Mouse (Mus musculus) erythroid progenitor cell, adult 5-6 weeks (primary cell): Measurements from ENCODE around the gene Enpp4. TPM values are rescaled to one million over a fixed set of nuclear protein-coding genes. Genes with fewer than 3 reads are reported as not detected.
A peak's percentile ranks its signal among the peaks of the same experiment; 100 is the strongest.

Experiments
- ATAC-seq: replicated peaks from 2 replicates; pipeline ENCODE4 v1.8.0; 2016; ENCODE audit warnings: moderate number of reproducible peaks, mild to moderate bottlenecking, moderate TSS enrichment, inconsistent platforms; ENCODE audit not compliant: poor library complexity, low FRiP score, severe bottlenecking
- total RNA-seq, 2 experiments: library from RNA; stranded (forward) in 1 of 2; stranded (reverse) in 1 of 2; fragments of 150-400 nt in 1 of 2; fragments of 186-747, 209-891 nt in 1 of 2; gene quantifications; 2 replicates each; pipeline versions ENCODE4 v1.2.3 to v1.2.4; 2015 to 2017; ENCODE audit warnings: low replicate concordance in 2 of 2

Enpp4 gene
- total RNA-seq (2015; ENCODE audit: low replicate concordance) (13.3 and 15.5 TPM in 2 replicates), total RNA-seq (2017; ENCODE audit: low replicate concordance) (10.1 and 11.7 TPM in 2 replicates)

DNA sequence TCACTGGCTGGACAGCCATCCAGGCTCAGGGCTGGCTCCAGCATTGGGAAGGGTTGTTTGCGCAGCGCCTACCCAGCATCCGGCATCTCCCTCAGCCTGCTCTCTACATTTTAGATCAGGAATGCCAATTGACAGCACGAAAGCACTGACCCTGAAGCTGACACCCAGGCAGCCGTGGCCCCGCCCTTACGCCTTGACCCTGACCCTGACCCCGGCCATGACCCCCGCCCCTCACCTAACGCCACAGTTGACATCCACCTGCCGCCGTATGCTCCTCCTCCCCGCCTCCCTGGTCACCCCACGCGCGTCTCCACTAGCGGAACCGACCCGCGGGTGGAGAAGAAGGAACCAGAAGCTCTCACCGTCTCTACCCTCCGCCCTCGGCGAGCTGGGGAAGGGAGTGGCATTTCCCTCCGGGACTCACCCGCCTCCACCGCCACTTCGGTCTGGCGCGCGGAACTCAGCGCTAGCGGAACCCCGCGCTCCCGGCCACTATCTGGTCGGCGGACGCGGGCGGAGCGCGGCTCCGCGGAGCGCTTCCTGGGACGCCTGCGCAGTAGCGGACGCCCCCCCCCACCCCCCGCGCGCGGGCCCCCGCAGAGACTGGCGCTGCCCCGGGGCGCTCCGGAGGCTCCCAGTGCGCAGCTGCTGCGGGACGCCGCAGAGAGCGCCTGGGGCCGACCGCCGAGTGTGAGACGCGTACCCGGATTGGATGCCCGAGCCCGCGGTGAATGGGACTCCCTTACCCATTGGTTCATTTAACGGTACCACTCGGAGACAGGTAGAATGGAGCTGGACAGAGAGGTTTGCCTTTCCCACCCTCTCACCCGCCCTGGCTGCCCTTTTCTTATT, at the start of gene Enpp4:
TSS of gene Enpp4 (minus strand) at position 523 of the 852 bp plus-strand sequence.
- ATAC-seq, result peak; percentile 94

- no peak for ATAC-seq
Observed at GRCm38 (mm10) chr17:44155204-44155603, 49.6 kb upstream of the Enpp4 start.

- no peak for ATAC-seq
Observed at GRCm38 (mm10) chr17:44153871-44154270, 48.3 kb upstream of the Enpp4 start.

- no peak for ATAC-seq
Observed at GRCm38 (mm10) chr17:44151889-44152288, 46.3 kb upstream of the Enpp4 start.

DNA sequence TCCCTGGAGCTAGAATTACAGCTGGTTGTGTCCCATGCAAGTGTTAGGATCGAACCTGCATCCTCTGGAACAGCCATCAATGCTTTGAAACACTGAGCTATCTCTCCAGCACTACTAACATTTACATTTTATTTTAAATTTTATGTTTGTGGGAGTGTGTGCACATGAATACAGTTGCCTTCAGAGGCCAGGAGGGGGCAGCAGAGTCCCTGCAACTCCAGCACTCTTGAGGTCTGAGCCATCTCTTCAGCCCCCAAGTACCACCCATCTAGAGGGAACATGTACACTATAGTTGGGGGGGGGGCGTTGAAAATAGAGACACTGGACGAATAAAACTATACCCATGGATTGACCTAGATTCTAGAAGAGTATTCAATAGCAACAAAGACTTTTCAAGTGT, 45.5 kb upstream of the Enpp4 start:
- 0 out of 2 replicates have a peak, but pooled peaks have one; percentile 39 for ATAC-seq

- ATAC-seq, result no peak
Observed at GRCm38 (mm10) chr17:44148109-44148846, 42.7 kb upstream of the Enpp4 start.

DNA sequence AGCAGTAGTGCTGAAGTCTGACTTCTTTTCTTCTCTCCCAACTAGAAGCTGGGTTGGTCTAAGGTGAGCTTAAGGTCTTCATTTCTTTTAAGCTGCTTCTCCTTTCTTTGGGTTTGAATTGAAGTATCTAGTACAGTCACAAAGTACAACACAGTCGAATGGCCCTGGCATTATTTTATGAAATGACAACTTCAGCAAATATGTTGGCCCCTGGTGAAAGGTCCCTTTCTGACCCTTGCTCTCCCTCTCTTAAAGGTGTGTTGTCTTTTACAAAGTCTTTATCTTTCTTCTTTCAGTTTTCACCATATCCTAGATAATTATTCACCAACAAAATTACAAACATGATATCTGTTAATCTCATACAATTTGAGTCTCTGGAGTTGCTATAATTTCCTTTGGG, 40.2 kb upstream of the Enpp4 start:
- ATAC-seq, result no peak

GRCm38 (mm10) chr17:44136863-44137640, 31.4 kb upstream of the Enpp4 start:
- ATAC-seq, result no peak

- ATAC-seq, result no peak
Observed at GRCm38 (mm10) chr17:44136018-44136417, 30.4 kb upstream of the Enpp4 start.

- ATAC-seq, result no peak
Observed at GRCm38 (mm10) chr17:44134545-44134944, 28.9 kb upstream of the Enpp4 start.

- no peak for ATAC-seq
Observed at GRCm38 (mm10) chr17:44134106-44134505, 28.5 kb upstream of the Enpp4 start.

- ATAC-seq, result no peak
Observed at GRCm38 (mm10) chr17:44130429-44130828, 24.8 kb upstream of the Enpp4 start.

DNA sequence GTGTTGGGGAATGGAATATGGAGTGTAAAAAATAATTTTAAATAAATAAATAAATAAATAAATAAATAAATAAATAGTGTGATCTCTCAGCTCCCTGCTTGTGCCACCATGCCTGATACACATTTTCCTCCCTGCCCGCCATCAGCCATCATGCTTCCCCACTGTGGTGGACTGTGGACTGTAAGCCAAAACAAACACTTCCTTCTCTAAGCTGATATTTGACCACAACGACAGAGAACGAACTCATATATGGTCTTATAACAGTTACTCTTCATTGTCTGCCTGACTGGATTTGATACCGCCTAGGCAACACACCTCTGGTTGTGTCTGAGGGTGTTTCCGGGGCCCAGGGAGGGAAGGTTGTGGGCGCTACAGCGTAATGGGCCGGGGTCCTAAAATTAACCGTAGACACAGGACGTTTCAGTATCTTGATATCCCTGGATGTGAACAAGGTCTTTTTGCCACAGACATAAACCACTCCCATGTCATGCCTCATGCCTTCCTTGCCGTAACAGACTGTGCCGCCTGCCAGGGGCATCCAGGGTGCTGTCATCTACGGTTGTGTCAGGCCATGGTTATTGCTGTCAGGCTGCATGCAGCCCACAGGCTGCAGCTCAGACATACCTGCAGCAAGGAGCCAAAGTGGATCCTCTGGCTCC, 23.6 kb upstream of the Enpp4 start:
- ATAC-seq, result no peak

- ATAC-seq, result no peak
Observed at GRCm38 (mm10) chr17:44121366-44122100, 15.9 kb upstream of the Enpp4 start.

DNA sequence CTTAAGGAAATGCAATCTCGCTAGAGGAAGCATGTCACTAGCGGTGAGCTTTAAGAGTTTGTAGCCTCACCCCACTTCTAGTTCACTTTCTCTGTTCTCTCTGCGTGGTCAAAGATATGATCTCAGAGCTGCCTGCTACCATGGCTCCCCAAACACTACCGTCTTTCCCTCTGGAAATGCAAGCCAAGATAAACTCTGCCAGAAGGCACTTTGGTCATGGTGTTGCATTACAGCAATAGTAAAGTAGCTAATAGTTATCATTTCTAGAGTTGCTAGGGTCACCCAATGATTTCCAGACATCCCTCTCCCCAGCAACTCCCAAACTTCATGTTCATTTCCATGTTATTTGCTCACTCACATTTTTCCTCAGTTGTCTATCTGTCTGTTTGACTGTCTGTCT, 12.6 kb upstream of the Enpp4 start:
- ATAC-seq, result no peak

DNA sequence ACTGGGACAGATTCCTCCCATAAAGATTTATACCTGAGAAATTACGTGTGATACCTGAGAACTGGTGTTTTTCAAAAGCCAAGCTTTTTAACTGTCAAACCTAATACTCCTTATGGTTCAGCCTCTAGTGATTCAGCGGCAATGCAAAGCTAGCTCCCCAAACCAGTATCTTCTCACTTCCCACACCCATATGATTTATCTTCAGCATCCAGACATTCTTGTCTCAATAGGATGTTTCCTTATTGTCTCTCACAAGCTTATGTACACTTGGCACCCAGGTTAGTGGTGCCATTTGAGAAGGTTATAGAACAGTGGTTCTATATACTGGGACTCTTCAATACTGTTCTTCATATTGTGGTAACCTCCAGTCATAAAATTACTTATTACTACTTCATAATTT, 12.1 kb upstream of the Enpp4 start:
- ATAC-seq, result no peak

DNA sequence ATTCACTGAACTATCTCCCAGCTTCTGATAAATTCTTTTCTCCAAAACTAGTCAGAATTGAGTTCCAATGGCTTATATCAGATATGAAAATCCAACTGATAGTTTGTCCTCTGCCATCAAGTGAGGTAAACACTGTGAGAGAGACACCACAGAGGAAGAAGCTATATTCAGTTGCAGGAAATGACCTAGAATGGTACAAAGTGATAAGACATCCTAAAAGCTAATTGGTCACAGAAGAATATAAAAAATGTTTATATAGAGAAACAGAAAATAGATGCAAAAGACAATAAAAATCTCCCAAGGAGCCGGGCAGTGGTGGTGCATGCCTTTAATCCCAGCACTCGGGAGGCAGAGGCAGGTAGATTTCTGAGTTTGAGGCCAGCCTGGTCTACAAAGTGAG, 11.0 kb upstream of the Enpp4 start:
- no peak for ATAC-seq

DNA sequence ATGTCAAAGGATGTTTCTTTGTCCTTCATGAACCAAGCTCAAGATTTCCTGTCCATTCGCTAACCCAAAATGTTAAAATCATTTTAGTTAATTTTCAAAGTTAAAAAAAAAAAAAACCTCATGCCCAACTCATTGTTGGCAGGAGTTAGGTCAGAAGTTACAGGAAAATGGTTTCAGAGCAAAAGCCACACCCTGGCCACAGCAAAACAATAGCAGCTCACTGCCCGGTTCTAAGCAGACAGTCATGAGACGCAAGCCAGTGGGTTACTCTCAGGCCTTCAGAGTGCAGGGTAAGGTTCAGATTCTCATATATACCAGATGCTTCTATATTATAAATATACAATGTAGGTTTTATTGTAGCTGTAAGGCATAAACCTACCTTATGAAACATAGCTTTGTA, 2.7 kb upstream of the Enpp4 start:
- ATAC-seq, result no peak

DNA sequence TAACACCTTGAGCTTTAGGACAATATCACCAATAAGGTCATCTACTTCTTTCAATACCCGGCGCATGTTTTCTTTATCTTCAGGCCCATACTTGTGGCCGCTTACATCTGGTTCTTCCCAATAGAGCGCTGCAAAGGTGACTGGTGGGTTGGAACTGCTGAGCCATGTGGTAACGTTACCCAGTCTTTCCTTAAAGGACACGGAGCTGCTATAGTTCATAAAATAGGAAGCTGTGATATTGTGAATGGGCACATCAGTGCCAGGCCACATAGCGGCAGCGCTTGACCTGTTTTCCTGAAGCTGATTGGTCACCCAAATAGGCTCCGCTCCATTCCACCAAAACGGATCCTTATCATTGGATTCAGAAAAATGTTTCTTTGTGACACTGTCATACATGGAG, 3.6 kb downstream of the Enpp4 start:
- no peak for ATAC-seq
